ENCODE assay signal across 1 mouse cellular context in the genomic region with DNA sequence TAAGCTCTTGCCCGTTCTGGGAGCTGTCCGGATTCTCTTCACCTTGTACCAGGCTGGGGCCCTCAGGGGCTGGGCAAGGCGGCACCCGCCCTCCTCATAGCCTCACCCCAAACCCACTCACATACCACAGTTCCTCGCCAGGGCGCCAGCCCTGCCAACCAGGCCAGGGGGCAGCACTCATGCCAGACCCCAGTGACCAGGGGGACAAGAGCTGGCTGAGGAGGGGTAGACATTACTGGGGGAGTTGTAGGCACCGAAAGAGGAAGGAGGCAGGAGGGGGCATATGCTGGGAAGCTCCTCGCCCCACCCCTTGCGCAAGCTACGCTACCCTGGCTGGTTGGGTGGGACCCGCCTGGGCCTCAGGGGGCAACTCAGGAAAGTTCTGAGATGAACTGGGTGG.
TF ChIP-seq lines count a peak whose summit lies in the region.

No protein-coding gene starts in this region.

TF ChIP-seq in CH12.LX, 34 proteins besides CTCF, POLR2A, EP300 and RAD21:
- no peak for TF ChIP-seq BHLHE40 (IDR thresholded peaks at IDR 0.05; ENCODE audit: low read depth, low read length)
- no peak for TF ChIP-seq CHD1 (IDR thresholded peaks at IDR 0.05; ENCODE audit: low read depth, low read length)
- TF ChIP-seq MAZ (IDR thresholded peaks at IDR 0.05; ENCODE audit: low read depth, low read length) = peak; percentile 24; the same call in 1 of the 2 replicates
- TF ChIP-seq NRF1 (IDR thresholded peaks at IDR 0.05; ENCODE audit: low read depth, low read length) = 0 out of 2 replicates have a peak, but pooled peaks have one; percentile 46
- TF ChIP-seq JUN (IDR thresholded peaks at IDR 0.05; ENCODE audit: insufficient read depth, low read depth, low read length) = no peak
- no peak for TF ChIP-seq KAT2A (IDR thresholded peaks at IDR 0.05; ENCODE audit: insufficient replicate concordance, low read length)
- TF ChIP-seq ELF1 (IDR thresholded peaks at IDR 0.05; ENCODE audit: low read depth, low read length) = peak; percentile 14; the same call in 1 of the 2 replicates
- no peak for TF ChIP-seq TCF12 (IDR thresholded peaks at IDR 0.05; ENCODE audit: low read depth, low read length)
